Comparison of ENCODE assay signal across 11 mouse cellular contexts in the genomic region with DNA sequence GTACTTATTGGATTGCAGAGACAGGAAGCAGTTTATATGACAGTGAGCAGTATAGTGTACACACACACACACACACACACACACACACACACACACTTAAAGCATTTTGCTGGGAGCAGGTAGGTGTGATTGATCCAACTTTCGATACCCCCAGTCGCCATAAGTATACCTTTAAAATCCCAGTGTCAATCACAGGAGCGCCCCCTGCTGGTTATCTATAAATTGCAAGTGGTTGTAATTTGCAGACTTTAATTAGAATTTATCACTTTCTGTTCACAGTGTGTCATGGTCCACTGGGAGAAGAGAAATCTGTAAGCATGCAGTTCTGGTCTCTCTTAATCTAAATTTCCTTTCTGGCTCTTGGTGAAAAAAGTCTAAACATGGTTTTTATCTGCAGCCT.
DNase-seq lines count a peak whose midpoint lies in the region; ATAC-seq and TF ChIP-seq lines count a peak whose summit lies in the region.
"Had no signal": no experiment of that assay in that cellular context is flagged by ENCODE, and none has a peak within 500 bp of the region (broad histone marks: within the 10 kb centered on the region; RNA-seq: fewer than 3 reads in every experiment).

No protein-coding gene starts in this region.

- ATAC-seq in kidney, embryonic 14.5 days (ENCODE audit: low FRiP score, low TSS enrichment): no peak
- ATAC-seq in neural tube, embryonic 15.5 days (ENCODE audit: low FRiP score): no peak
- ATAC-seq in granulocyte monocyte progenitor cell, adult 5-6 weeks (replicated peaks; ENCODE audit: poor library complexity, severe bottlenecking): peak; percentile 30; the same call in 1 of the 2 replicates
- no peak for ATAC-seq in stomach, postnatal 0 days (ENCODE audit: low FRiP score, low TSS enrichment)
- ATAC-seq: Patski had no signal

- H3K4me2 ChIP-seq in kidney, embryonic 14.5 days (replicated peaks; ENCODE audit: low read depth, low read length): no peak overlapping the region
- H3K4me2 ChIP-seq in neural tube, embryonic 15.5 days: no peak overlapping the region
- H3K4me2 ChIP-seq in stomach, postnatal 0 days (replicated peaks; ENCODE audit: low read depth): no peak overlapping the region
- H3K4me2 ChIP-seq: embryonic facial prominence, embryonic 12.5 days; liver, embryonic 15.5 days had no signal

- no peaks in the 10 kb centered on the region for H3K9me3 ChIP-seq in kidney, embryonic 14.5 days (ENCODE audit: control insufficient read depth, low read length)
- H3K9me3 ChIP-seq in neural tube, embryonic 15.5 days (replicated peaks): no peaks in the 10 kb centered on the region
- no peaks in the 10 kb centered on the region for H3K9me3 ChIP-seq in stomach, postnatal 0 days (ENCODE audit: control insufficient read depth, low read length)
- H3K9me3 ChIP-seq: embryonic facial prominence, embryonic 12.5 days; liver, embryonic 15.5 days had no signal

- H3K27ac ChIP-seq in kidney, adult 2 months (ENCODE audit: insufficient read depth, low read depth, low read length): no peak overlapping the region
- H3K27ac ChIP-seq in kidney, embryonic 14.5 days (ENCODE audit: low read depth, low read length): no peak overlapping the region
- H3K27ac ChIP-seq in neural tube, embryonic 15.5 days (replicated peaks): no peak overlapping the region
- no peak overlapping the region for H3K27ac ChIP-seq in stomach, postnatal 0 days (replicated peaks)
- H3K27ac ChIP-seq: embryonic facial prominence, embryonic 12.5 days; liver, embryonic 15.5 days had no signal

- no peak overlapping the region for H3K9ac ChIP-seq in kidney, embryonic 14.5 days (ENCODE audit: low read depth, low read length)
- no peak overlapping the region for H3K9ac ChIP-seq in neural tube, embryonic 15.5 days (replicated peaks)
- no peak overlapping the region for H3K9ac ChIP-seq in stomach, postnatal 0 days (ENCODE audit: low read length)
- H3K9ac ChIP-seq: embryonic facial prominence, embryonic 12.5 days; liver, embryonic 15.5 days had no signal

- peak; percentile 4 for DNase-seq in kidney, adult 2 months
- DNase-seq in neural tube, embryonic 10.5 days (ENCODE audit: extremely low spot score, low spot score): peak; percentile 26
- no peak for DNase-seq in stomach, postnatal 0 days (ENCODE audit: low spot score)
- no peak for DNase-seq in Muller cell, postnatal 12 days (ENCODE audit: inconsistent ontology term)
- DNase-seq: spleen, adult 18-20 months had no signal

- H3K27me3 ChIP-seq in kidney, adult 2 months (replicated peaks; ENCODE audit: control insufficient read depth, insufficient read depth, low read length): no peaks in the 10 kb centered on the region
- no peaks in the 10 kb centered on the region for H3K27me3 ChIP-seq in kidney, embryonic 14.5 days (ENCODE audit: control insufficient read depth, insufficient read depth, low read length)
- no peaks in the 10 kb centered on the region for H3K27me3 ChIP-seq in neural tube, embryonic 15.5 days (replicated peaks)
- no peaks in the 10 kb centered on the region for H3K27me3 ChIP-seq in stomach, postnatal 0 days (ENCODE audit: control insufficient read depth, insufficient read depth, low read length)
- H3K27me3 ChIP-seq: embryonic facial prominence, embryonic 12.5 days; liver, embryonic 15.5 days had no signal

- 12% methylated on average over 3 of the region's 3 CpGs for WGBS in kidney, adult 2 months
- 19% methylated on average over 3 of the region's 3 CpGs for WGBS in kidney, embryonic 14.5 days
- WGBS in neural tube, embryonic 15.5 days: 12% methylated on average over 3 of the region's 3 CpGs
- WGBS in stomach, postnatal 0 days: 16% methylated on average over 3 of the region's 3 CpGs

- no peaks in the 10 kb centered on the region for H3K4me1 ChIP-seq in kidney, adult 2 months (ENCODE audit: control insufficient read depth, insufficient read depth, low read length)
- H3K4me1 ChIP-seq in kidney, embryonic 14.5 days (ENCODE audit: control insufficient read depth, insufficient read depth, low read length): no peaks in the 10 kb centered on the region
- no peaks in the 10 kb centered on the region for H3K4me1 ChIP-seq in neural tube, embryonic 15.5 days
- H3K4me1 ChIP-seq in stomach, postnatal 0 days (replicated peaks; ENCODE audit: control insufficient read depth, insufficient read depth): no peaks in the 10 kb centered on the region
- H3K4me1 ChIP-seq: embryonic facial prominence, embryonic 12.5 days; liver, embryonic 15.5 days had no signal

- no peak for TF ChIP-seq CTCF in kidney, adult 2 months (conservative IDR thresholded peaks at IDR 0.05; ENCODE audit: insufficient read depth, insufficient read length, low read depth, low read length)
- TF ChIP-seq CTCF in stomach, postnatal 0 days (IDR thresholded peaks at IDR 0.05; ENCODE audit: low read depth): peak; percentile 64

- H3K4me3 ChIP-seq in kidney, adult 2 months (ENCODE audit: insufficient read depth, low read depth, low read length): no peak overlapping the region
- no peak overlapping the region for H3K4me3 ChIP-seq in kidney, embryonic 14.5 days (ENCODE audit: low read length)
- H3K4me3 ChIP-seq in neural tube, embryonic 15.5 days (replicated peaks): no peak overlapping the region
- no peak overlapping the region for H3K4me3 ChIP-seq in stomach, postnatal 0 days (ENCODE audit: low read depth, low read length)
- H3K4me3 ChIP-seq: embryonic facial prominence, embryonic 12.5 days; liver, embryonic 15.5 days had no signal

- H3K36me3 ChIP-seq in kidney, adult 2 months (ENCODE audit: control insufficient read depth, insufficient read depth, low read length): no peaks in the 10 kb centered on the region
- no peaks in the 10 kb centered on the region for H3K36me3 ChIP-seq in kidney, embryonic 14.5 days (ENCODE audit: control insufficient read depth, insufficient read depth, low read length)
- no peaks in the 10 kb centered on the region for H3K36me3 ChIP-seq in neural tube, embryonic 15.5 days
- H3K36me3 ChIP-seq in stomach, postnatal 0 days (ENCODE audit: control insufficient read depth, insufficient read depth, low read length): no peaks in the 10 kb centered on the region
- H3K36me3 ChIP-seq: embryonic facial prominence, embryonic 12.5 days; liver, embryonic 15.5 days had no signal

- TF ChIP-seq EP300 in stomach, postnatal 0 days (optimal IDR thresholded peaks at IDR 0.05): no peak

- no peak for TF ChIP-seq POLR2A in kidney, adult 2 months (IDR thresholded peaks at IDR 0.05; ENCODE audit: low read depth, low read length)

Comparison
In these comparisons a context has a peak if more than half of its experiments do, and no peak if none do; other contexts are left out.
1. DNase-seq: peak in kidney, adult 2 months (single experiment) and neural tube, embryonic 10.5 days (single experiment); none in stomach, postnatal 0 days (single experiment) and Muller cell, postnatal 12 days (single experiment).